9 mouse cellular contexts compared by ENCODE assay signal in the genomic region with DNA sequence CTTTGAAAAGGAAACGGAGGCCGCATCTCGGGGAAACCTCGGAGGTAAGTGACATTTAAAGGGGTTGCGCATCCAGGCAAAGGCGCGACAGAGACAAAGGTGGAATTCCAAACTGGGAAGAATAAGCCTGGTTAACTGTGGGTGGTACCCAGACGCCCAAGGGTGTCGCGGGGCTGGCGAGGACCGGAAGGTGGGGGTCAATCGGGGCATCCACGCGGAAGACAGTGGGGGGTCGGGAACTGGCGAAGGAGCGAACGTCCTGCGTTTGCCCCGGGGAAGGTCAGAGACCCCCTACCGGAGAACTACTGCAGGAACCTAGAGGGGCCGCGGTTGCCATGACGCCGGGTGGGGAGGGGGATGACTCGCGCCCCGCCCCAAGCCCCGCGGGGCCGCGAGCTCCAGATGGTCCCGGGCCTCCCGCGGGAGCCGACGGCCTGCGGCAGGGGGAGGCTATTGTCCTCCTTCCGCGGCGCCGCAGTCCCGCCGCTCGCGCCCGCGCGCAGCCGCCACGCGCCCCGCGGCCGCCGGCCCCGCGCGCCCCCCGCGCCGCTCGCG. TPM values are rescaled to one million over a fixed set of nuclear protein-coding genes. Genes with fewer than 3 reads are reported as not detected.
A peak's percentile ranks its signal among the peaks of the same experiment; 100 is the strongest.
DNase-seq lines count a peak whose midpoint lies in the region; ATAC-seq lines count a peak whose summit lies in the region.
"Had no signal": no experiment of that assay in that cellular context is flagged by ENCODE, and none has a peak within 500 bp of the region (broad histone marks: within the 10 kb centered on the region; RNA-seq: fewer than 3 reads in every experiment).

No protein-coding gene starts in this region.

- peaks cover 43% of the 10 kb centered on the region for H3K4me1 ChIP-seq in hindbrain, embryonic 10.5 days (replicated peaks)
- H3K4me1 ChIP-seq in midbrain, embryonic 13.5 days (replicated peaks), result peaks cover 40% of the 10 kb centered on the region

- H3K36me3 ChIP-seq in hindbrain, embryonic 10.5 days, result no peaks in the 10 kb centered on the region
- H3K36me3 ChIP-seq in midbrain, embryonic 13.5 days, result no peaks in the 10 kb centered on the region

- peak overlapping the region; percentile 75 for H3K4me3 ChIP-seq in hindbrain, embryonic 10.5 days
- peak overlapping the region; percentile 83 for H3K4me3 ChIP-seq in midbrain, embryonic 13.5 days (replicated peaks)

- peaks cover 55% of the 10 kb centered on the region for H3K27me3 ChIP-seq in hindbrain, embryonic 10.5 days (ENCODE audit: insufficient read depth, poor library complexity, severe bottlenecking)
- no peaks in the 10 kb centered on the region for H3K27me3 ChIP-seq in midbrain, embryonic 13.5 days

- peak; percentile 52 to 64 for DNase-seq in layer of hippocampus, postnatal 10 days (ENCODE audit: low spot score in 2 of 2)
- no peak for DNase-seq in layer of hippocampus, adult 9-10 months (ENCODE audit: low spot score)
- DNase-seq in cerebellum, postnatal 10 days, result peak; percentile 86 to 88
- DNase-seq in hindbrain, embryonic 10.5 days (ENCODE audit: low spot score), result peak; percentile 77
- DNase-seq in gastrocnemius, adult 18-20 months (ENCODE audit: low spot score), result no peak
- no peak for DNase-seq in layer of hippocampus, adult 9-11 months
- DNase-seq in spleen, postnatal 14 days (ENCODE audit: low spot score in 2 of 2), result no peak

- H3K9ac ChIP-seq in midbrain, embryonic 13.5 days (replicated peaks), result peak overlapping the region; percentile 96

- H3K4me2 ChIP-seq in midbrain, embryonic 13.5 days (replicated peaks), result peak overlapping the region; percentile 72

- WGBS in hindbrain, embryonic 10.5 days, result 1% methylated on average over 65 of the region's 65 CpGs
- 2% methylated on average over 29 of the region's 65 CpGs for WGBS in midbrain, embryonic 13.5 days

- peak; percentile 85 for ATAC-seq in midbrain, embryonic 13.5 days

- no peaks in the 10 kb centered on the region for H3K9me3 ChIP-seq in hindbrain, embryonic 10.5 days
- H3K9me3 ChIP-seq in midbrain, embryonic 13.5 days, result no peaks in the 10 kb centered on the region

- H3K27ac ChIP-seq in hindbrain, embryonic 10.5 days, result peak overlapping the region; percentile 94
- H3K27ac ChIP-seq in midbrain, embryonic 13.5 days, result peak overlapping the region; percentile 97

RNA-seq across cellular contexts. Expression of gene Sptbn2, which starts 0.7 kb away (rescaled TPM):
- total RNA-seq in layer of hippocampus, postnatal 10 days (2021), result 100 to 1,000 TPM; 545 to 601 TPM
- 12.7 and 20.6 TPM in 2 replicates for polyA plus RNA-seq in hindbrain, embryonic 10.5 days (2016; fragmentation: Nextera tagmentation; extraction: Ambion mirVana)
- polyA plus RNA-seq in midbrain, embryonic 13.5 days (2015; fragmentation: Nextera tagmentation; extraction: Ambion mirVana), result 29.8 and 31.9 TPM in 2 replicates
- under 1 TPM; 0.02 to 0.07 TPM for total RNA-seq in gastrocnemius, adult 18-20 months (2021)
- total RNA-seq: neutrophil, adult 5-6 weeks had no signal

RNA-seq across cellular contexts. Expression of gene Gm960, which starts 13.2 kb away (rescaled TPM):
- 1 to 10 TPM; 2.1 to 2.3 TPM for total RNA-seq in layer of hippocampus, postnatal 10 days (2021)
- 2.9 and 3.1 TPM in 2 replicates for polyA plus RNA-seq in hindbrain, embryonic 10.5 days (2016; fragmentation: Nextera tagmentation; extraction: Ambion mirVana)
- 3.8 and 5.0 TPM in 2 replicates for polyA plus RNA-seq in midbrain, embryonic 13.5 days (2015; fragmentation: Nextera tagmentation; extraction: Ambion mirVana)
- under 1 TPM in 1 of 2 experiments, not detected in 1; 0.31 TPM for total RNA-seq in gastrocnemius, adult 18-20 months (2021)
- total RNA-seq: neutrophil, adult 5-6 weeks had no signal

RNA-seq across cellular contexts. Expression of gene Rbm4b, which starts 44.6 kb away (rescaled TPM):
- 10 to 100 TPM; 16.6 to 16.8 TPM for total RNA-seq in layer of hippocampus, postnatal 10 days (2021)
- polyA plus RNA-seq in hindbrain, embryonic 10.5 days (2016; fragmentation: Nextera tagmentation; extraction: Ambion mirVana), result 108 and 124 TPM in 2 replicates
- polyA plus RNA-seq in midbrain, embryonic 13.5 days (2015; fragmentation: Nextera tagmentation; extraction: Ambion mirVana), result 220 TPM in 2 replicates
- total RNA-seq in gastrocnemius, adult 18-20 months (2021), result 1 to 10 TPM; 2.3 to 2.7 TPM

Comparison
In these comparisons a context has a peak if more than half of its experiments do, and no peak if none do; other contexts are left out.
1. DNase-seq: peak in layer of hippocampus, postnatal 10 days (2 of 2), cerebellum, postnatal 10 days (2 of 2) and hindbrain, embryonic 10.5 days (single experiment); none in layer of hippocampus, adult 9-10 months (single experiment), gastrocnemius, adult 18-20 months (single experiment), layer of hippocampus, adult 9-11 months (single experiment) and spleen, postnatal 14 days (0 of 2).
2. RNA of gene Sptbn2, which starts 0.7 kb away (total RNA-seq): 545 to 601 TPM in layer of hippocampus, postnatal 10 days; 0.02 to 0.07 TPM in gastrocnemius, adult 18-20 months; every median in the first group is over 100 times any median in the second.
3. RNA of gene Rbm4b, which starts 44.6 kb away (total RNA-seq): 16.6 to 16.8 TPM in layer of hippocampus, postnatal 10 days; 2.3 to 2.7 TPM in gastrocnemius, adult 18-20 months; every median in the first group is over 4 times any median in the second.